Mouse (Mus musculus) left cerebral cortex, adult 6 months (tissue): ENCODE measurements around the gene Ttc39d. TPM values are rescaled to one million over a fixed set of nuclear protein-coding genes. Genes with fewer than 3 reads are reported as not detected.

Experiments used
- long read RNA-seq, 2 experiments: library from polyadenylated mRNA; unstranded; transcript quantifications; one replicate each; pipeline ENCODE4 v2.0.0; 2019 to 2020
- polyA plus RNA-seq: library from polyadenylated mRNA; unstranded; fragments of <200 nt; fragmentation: Nextera tagmentation; gene quantifications from 2 replicates; pipeline ENCODE4 v1.2.3, GENCODE M21; 2021

The Ttc39d gene
- 0.10 and 0.18 TPM in 2 replicates for polyA plus RNA-seq
- long read RNA-seq, experiment 1 = 0 reads
- long read RNA-seq, experiment 2 = 0 reads

DNA sequence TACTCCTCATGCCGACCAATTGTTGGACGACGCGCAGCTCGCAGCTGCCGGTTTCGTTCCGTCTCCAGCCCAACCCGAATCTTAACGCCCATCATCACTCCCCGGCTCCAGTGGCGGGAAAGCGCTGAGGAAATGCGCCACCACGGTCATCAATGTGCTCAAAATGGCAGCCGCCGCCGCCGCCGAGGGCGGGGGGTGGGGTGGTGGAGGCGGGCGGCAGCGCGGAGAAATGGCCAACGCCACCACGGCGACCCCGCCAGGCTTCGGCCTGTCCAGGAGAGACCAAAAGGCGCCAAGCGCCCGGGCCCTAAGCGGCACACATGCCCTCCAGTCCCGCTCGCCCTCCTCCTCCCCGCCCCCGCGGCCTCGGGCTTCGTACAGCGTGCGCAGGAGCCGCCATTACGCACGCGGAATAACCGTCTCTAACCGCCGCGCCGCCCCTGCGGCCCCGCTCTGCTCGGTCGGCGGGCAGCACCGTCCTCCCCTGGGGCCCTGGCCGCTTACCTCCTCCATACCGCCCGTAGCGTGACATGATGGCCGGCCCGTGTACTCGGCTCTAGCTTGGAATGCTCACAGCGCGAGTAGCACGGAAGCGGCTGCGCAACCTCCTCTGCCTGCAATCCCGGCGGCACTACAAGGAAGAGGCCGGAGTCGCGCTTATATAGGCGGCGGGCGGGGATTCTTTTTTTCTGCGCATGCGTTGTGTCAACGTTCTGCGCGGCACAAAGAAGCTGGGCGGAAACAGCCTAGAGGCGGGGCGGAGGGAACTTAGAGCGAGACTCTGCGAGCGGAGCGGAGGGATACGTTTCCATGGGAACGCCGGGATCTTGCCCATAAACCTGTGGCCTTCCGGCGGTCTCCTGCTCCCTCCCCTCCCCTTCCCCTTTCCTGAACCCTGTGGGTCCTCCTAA is at the start of gene Ttc39d, which contains the start of gene Srsf7:
TSS of gene Ttc39d (plus strand) at position 790 of the 911 bp plus-strand sequence.
TSS of gene Srsf7 (minus strand) at position 637 of the 911 bp plus-strand sequence.

GRCm38 (mm10) chr17:80224326-80225116 is 17.3 kb downstream of the Ttc39d start, which contains the start of gene Gemin6:
Gene Gemin6, plus strand, starts transcription at chr17:80224441.

Other genes starting within 250 kb of the Ttc39d start
- 11.9 and 27.5 TPM in 2 replicates for gene Hnrnpll, start 145.1 kb upstream of the Ttc39d start, polyA plus RNA-seq
- 1.2 and 1.6 TPM in 2 replicates for gene Galm, start 80.0 kb upstream of the Ttc39d start, polyA plus RNA-seq
- gene Srsf7, start 153 bp upstream of the Ttc39d start, polyA plus RNA-seq = 21.6 and 30.9 TPM in 2 replicates
- 10.7 and 13.6 TPM in 2 replicates for gene Gemin6, start 17.0 kb downstream of the Ttc39d start, polyA plus RNA-seq
- 48.7 and 53.2 TPM in 2 replicates for gene Morn2, start 82.7 kb downstream of the Ttc39d start, polyA plus RNA-seq
- 5.3 and 7.8 TPM in 2 replicates for gene Dhx57, start 83.0 kb downstream of the Ttc39d start, polyA plus RNA-seq
- gene Arhgef33, start 99.9 kb downstream of the Ttc39d start, polyA plus RNA-seq = 0.61 and 2.7 TPM in 2 replicates
- 0.74 and 1.0 TPM in 2 replicates for gene Gm10190, start 166.1 kb downstream of the Ttc39d start, polyA plus RNA-seq